Mouse (Mus musculus) kidney, embryonic 14.5 days (tissue): ENCODE measurements around the gene Znrf4. TPM values are rescaled to one million over a fixed set of nuclear protein-coding genes. Genes with fewer than 3 reads are reported as not detected.
A peak's percentile ranks its signal among the peaks of the same experiment; 100 is the strongest.

Experiments
- ATAC-seq: fragments of 200-750 bp; cut with Nextera tagmentation; 2 replicates; pipeline ENCODE4 v1.8.0; 2017; ENCODE audit warnings: moderate number of reproducible peaks, mild to moderate bottlenecking, moderate TSS enrichment, moderate library complexity; ENCODE audit not compliant: low FRiP score, low TSS enrichment
- H3K27ac ChIP-seq: fragments of 300-500 bp; sonication (generic); 2 replicates; pipeline ENCODE4 v1.5.1; 2014; ENCODE audit warnings: low read depth, mild to moderate bottlenecking, low read length, moderate library complexity, mixed read lengths
- H3K27me3 ChIP-seq: fragments of 300-500 bp; sonication (generic); 2 replicates; pipeline ENCODE4 v1.6.1; 2014; ENCODE audit warnings: mild to moderate bottlenecking, low read length; ENCODE audit not compliant: control insufficient read depth, insufficient read depth
- H3K36me3 ChIP-seq: fragments of 300-500 bp; sonication (generic); 2 replicates; pipeline ENCODE4 v1.6.1; 2014; ENCODE audit warnings: low read length, mixed read lengths; ENCODE audit not compliant: control insufficient read depth, insufficient read depth
- H3K4me1 ChIP-seq: fragments of 300-500 bp; sonication (generic); 2 replicates; pipeline ENCODE4 v1.6.1; 2014; ENCODE audit warnings: low read length, mixed read lengths; ENCODE audit not compliant: control insufficient read depth, insufficient read depth
- H3K4me2 ChIP-seq: fragments of 300-500 bp; sonication (generic); replicated peaks from 2 replicates; pipeline ENCODE4 v1.6.1; 2014; ENCODE audit warnings: low read depth, mild to moderate bottlenecking, low read length
- H3K4me3 ChIP-seq: fragments of 300-500 bp; sonication (generic); 2 replicates; pipeline ENCODE4 v1.5.1; 2014; ENCODE audit warnings: mild to moderate bottlenecking, low read length
- H3K9ac ChIP-seq: fragments of 300-500 bp; sonication (generic); 2 replicates; pipeline ENCODE4 v1.6.1; 2014; ENCODE audit warnings: low read depth, mild to moderate bottlenecking, low read length, moderate library complexity
- H3K9me3 ChIP-seq: fragments of 300-500 bp; sonication (generic); 2 replicates; pipeline ENCODE4 v1.6.1; 2016; ENCODE audit warnings: low read length; ENCODE audit not compliant: control insufficient read depth
- WGBS: fragments of 180-500 bp; shearing (Covaris S2); extraction: QIAGEN DNeasy Blood & Tissue Kit; methylation state at CpG from one replicate; pipeline ENCODE4 v1.1.7; 2014; 5-methylcytosine and 5-hydroxymethylcytosine counted together
- polyA plus RNA-seq: library from polyadenylated mRNA; unstranded; fragments of >200 nt; fragmentation: Nextera tagmentation; extraction: Ambion mirVana; gene quantifications from 2 replicates; pipeline ENCODE4 v1.2.1, GENCODE M21; 2014

The Znrf4 gene
- polyA plus RNA-seq, 1 experiment from 2014 or later, result not detected

GRCm38 (mm10) chr17:56470001-56470436 lies 42.2 kb downstream of the Znrf4 start:
- H3K9ac ChIP-seq, result peak overlapping the region; percentile 45
- WGBS, result 1% methylated on average over 26 of the region's 26 CpGs
- H3K9me3 ChIP-seq, result no peaks in the 10 kb centered on the region
- peak; percentile 17 for ATAC-seq
- peaks cover 6% of the 10 kb centered on the region for H3K27me3 ChIP-seq
- peak overlapping the region; percentile 59 for H3K4me2 ChIP-seq
- peak overlapping the region; percentile 32 for H3K4me3 ChIP-seq
- H3K4me1 ChIP-seq, result peaks cover 73% of the 10 kb centered on the region
- peak overlapping the region; percentile 65 for H3K27ac ChIP-seq
- H3K36me3 ChIP-seq, result no peaks in the 10 kb centered on the region

GRCm38 (mm10) chr17:56469275-56469674 lies 43.0 kb downstream of the Znrf4 start:
- Histone ChIP-seq H3K36me3 (no peaks in the 10 kb centered on the region), H3K4me3 (peak overlapping the region; percentile 32; the same call in 1 of the 2 replicates), H3K27ac (peak overlapping the region; percentile 65; the same call in 1 of the 2 replicates), H3K4me2 (peak overlapping the region; percentile 59), H3K9ac (no peak overlapping the region), H3K4me1 (peaks cover 66% of the 10 kb centered on the region), H3K27me3 (peaks cover 5% of the 10 kb centered on the region), H3K9me3 (no peaks in the 10 kb centered on the region)
- peak; percentile 20; the same call in 1 of the 2 replicates for ATAC-seq
- WGBS, result 18% methylated on average over 8 of the region's 8 CpGs

- Histone ChIP-seq H3K27ac (peak overlapping the region; percentile 65; the same call in 1 of the 2 replicates), H3K9me3 (no peaks in the 10 kb centered on the region), H3K4me2 (no peak overlapping the region), H3K36me3 (no peaks in the 10 kb centered on the region), H3K4me1 (peaks cover 64% of the 10 kb centered on the region), H3K9ac (no peak overlapping the region), H3K4me3 (no peak overlapping the region), H3K27me3 (peaks cover under 1% of the 10 kb centered on the region)
- 0 out of 2 replicates have a peak, but pooled peaks have one; percentile 20 for ATAC-seq
- 39% methylated on average over 7 of the region's 7 CpGs for WGBS
Measured at GRCm38 (mm10) chr17:56468870-56469269, 43.4 kb downstream of the Znrf4 start.

DNA sequence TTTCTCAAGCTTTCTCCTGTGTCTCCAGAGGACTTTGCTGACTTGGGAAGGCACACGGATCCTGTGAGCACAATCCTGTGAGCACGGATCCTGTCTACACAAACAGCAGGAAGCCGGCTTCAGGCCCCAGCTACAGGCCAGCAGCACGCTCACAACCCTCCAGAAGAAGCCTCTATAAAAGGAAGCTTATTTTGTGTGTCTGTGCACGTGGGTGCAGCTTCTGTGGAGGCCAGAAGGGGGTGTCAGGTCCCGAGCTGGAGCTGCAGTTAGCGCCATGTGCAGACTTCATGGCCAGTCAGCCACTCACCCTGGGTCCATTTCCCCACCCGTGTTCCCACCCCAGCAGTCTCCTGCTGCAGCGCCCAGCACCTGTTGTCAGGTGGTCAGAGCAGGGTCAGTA lies 43.9 kb downstream of the Znrf4 start:
- no peak overlapping the region for H3K4me3 ChIP-seq
- WGBS, result 93% methylated on average over 9 of the region's 9 CpGs
- H3K4me2 ChIP-seq, result no peak overlapping the region
- H3K9me3 ChIP-seq, result no peaks in the 10 kb centered on the region
- H3K27ac ChIP-seq, result peak overlapping the region; percentile 1; the same call in 1 of the 2 replicates
- no peak for ATAC-seq
- H3K27me3 ChIP-seq, result no peaks in the 10 kb centered on the region; the same call in 1 of the 2 replicates
- H3K36me3 ChIP-seq, result no peaks in the 10 kb centered on the region
- peaks cover 64% of the 10 kb centered on the region for H3K4me1 ChIP-seq
- H3K9ac ChIP-seq, result no peak overlapping the region

DNA sequence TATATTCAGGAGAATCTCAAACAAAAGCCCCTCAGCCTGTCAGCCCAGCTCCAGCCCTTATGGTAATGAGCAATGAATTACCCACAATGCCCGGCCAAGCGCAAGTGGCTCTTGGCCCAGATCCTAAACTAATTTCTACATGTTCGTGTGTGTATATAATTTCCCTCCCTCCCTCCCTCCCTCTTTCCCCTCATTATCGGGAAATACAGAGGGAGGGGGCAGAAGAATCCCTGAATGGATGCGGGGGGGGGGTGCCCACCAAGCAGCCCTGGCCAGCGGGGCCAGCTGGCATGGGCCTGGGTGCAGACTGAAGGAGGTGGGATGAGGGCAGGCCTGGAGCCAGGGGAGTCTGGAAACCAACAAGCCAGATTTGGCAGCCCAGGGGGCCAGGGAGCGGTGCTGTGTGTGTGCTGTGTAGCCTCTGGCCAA lies 44.8 kb downstream of the Znrf4 start:
- Histone ChIP-seq H3K27me3 (no peaks in the 10 kb centered on the region), H3K36me3 (no peaks in the 10 kb centered on the region), H3K27ac (peak overlapping the region; percentile 1), H3K9ac (no peak overlapping the region; the same call in 1 of the 2 replicates), H3K4me3 (no peak overlapping the region), H3K4me2 (no peak overlapping the region; the same call in 1 of the 2 replicates), H3K4me1 (peaks cover 63% of the 10 kb centered on the region), H3K9me3 (no peaks in the 10 kb centered on the region)
- no peak for ATAC-seq
- WGBS, result 40% methylated on average over 7 of the region's 7 CpGs

GRCm38 (mm10) chr17:56466747-56467146 lies 45.5 kb downstream of the Znrf4 start:
- Histone ChIP-seq H3K9me3 (no peaks in the 10 kb centered on the region), H3K36me3 (no peaks in the 10 kb centered on the region), H3K9ac (no peak overlapping the region), H3K4me1 (peaks cover 57% of the 10 kb centered on the region), H3K4me3 (no peak overlapping the region), H3K27ac (no peak overlapping the region), H3K27me3 (no peaks in the 10 kb centered on the region), H3K4me2 (no peak overlapping the region; the same call in 1 of the 2 replicates)
- no peak for ATAC-seq
- WGBS, result 61% methylated on average over 6 of the region's 6 CpGs

- no peak overlapping the region for H3K27ac ChIP-seq
- H3K9me3 ChIP-seq, result no peaks in the 10 kb centered on the region
- no peak overlapping the region for H3K4me2 ChIP-seq
- 75% methylated on average over 7 of the region's 7 CpGs for WGBS
- H3K27me3 ChIP-seq, result no peaks in the 10 kb centered on the region
- H3K36me3 ChIP-seq, result no peaks in the 10 kb centered on the region
- H3K4me3 ChIP-seq, result no peak overlapping the region
- ATAC-seq, result no peak
- no peak overlapping the region for H3K9ac ChIP-seq
- peaks cover 60% of the 10 kb centered on the region for H3K4me1 ChIP-seq
Measured at GRCm38 (mm10) chr17:56464817-56465216, 47.4 kb downstream of the Znrf4 start.

DNA sequence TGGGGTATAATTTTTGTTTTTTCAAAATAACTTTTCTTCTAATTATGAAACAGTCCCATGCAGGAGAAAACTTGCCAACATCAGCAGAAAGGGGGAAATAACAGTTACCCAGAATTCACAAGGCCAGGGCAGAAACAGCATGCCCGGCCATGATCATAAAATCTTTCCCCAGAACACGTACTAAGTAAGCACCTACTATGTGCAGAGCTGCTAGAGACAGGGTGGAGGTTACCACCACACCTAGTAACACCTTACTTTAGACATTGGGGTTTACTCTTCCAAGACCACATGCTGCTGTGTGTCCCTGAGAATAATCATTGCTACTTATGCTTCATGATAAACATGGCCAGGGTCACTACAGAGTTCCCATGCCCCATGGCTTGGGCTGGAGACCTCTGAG lies 47.9 kb downstream of the Znrf4 start:
- Histone ChIP-seq H3K4me2 (no peak overlapping the region), H3K27ac (no peak overlapping the region), H3K36me3 (no peaks in the 10 kb centered on the region), H3K4me1 (peaks cover 60% of the 10 kb centered on the region), H3K9ac (no peak overlapping the region), H3K9me3 (no peaks in the 10 kb centered on the region), H3K4me3 (no peak overlapping the region), H3K27me3 (no peaks in the 10 kb centered on the region)
- no peak for ATAC-seq
- WGBS, result 92% methylated on average over 2 of the region's 2 CpGs

DNA sequence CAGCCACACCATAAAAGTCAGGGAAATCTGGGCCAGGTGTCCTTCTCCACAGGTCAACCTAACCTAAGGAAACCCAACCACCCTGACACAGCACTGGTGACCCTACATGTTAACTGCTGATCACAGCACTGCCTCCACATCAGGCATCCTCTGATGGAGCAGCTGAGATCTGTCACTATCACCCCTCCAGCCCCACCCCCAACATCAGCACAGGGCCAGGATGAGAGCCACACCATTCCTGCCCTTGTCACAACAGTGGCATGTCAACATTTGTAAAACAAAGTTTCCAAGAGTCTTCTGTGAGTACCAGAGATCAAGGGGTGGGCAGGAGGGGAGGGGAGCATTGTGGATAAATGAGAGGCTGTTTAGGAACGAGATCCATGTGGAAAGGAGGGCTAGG lies 48.7 kb downstream of the Znrf4 start:
- peaks cover 53% of the 10 kb centered on the region for H3K4me1 ChIP-seq
- H3K36me3 ChIP-seq, result no peaks in the 10 kb centered on the region

More for the DNA sequence above, 48.7 kb downstream of the Znrf4 start:
- Histone ChIP-seq H3K27ac (peak overlapping the region; percentile 87; the same call in 1 of the 2 replicates), H3K9me3 (no peaks in the 10 kb centered on the region), H3K9ac (no peak overlapping the region), H3K4me3 (no peak overlapping the region), H3K4me2 (peak overlapping the region; percentile 88; the same call in 1 of the 2 replicates), H3K27me3 (no peaks in the 10 kb centered on the region)
- 9% methylated on average over 1 of the region's 1 CpGs for WGBS
- ATAC-seq, result no peak
